ENCODE assay signal across 9 mouse cellular contexts in the genomic region with DNA sequence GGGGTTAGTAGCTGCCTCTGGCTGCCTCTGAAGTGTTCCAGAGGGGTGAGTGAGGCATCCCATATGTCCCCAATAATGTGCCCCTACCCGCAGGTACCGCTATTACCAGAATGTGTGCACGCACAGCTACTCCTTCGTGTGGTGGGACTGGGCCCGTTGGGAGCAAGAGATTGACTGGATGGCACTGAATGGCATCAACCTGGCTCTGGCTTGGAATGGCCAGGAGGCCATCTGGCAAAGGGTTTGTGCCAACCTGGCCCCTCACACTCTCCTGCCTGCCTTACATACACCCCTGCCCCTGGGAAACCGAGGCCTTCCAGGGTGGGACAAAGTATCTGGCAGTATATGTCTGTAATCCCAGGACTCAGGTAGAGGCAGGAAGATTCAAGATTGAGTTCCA. TPM values are rescaled to one million over a fixed set of nuclear protein-coding genes. Genes with fewer than 3 reads are reported as not detected.
DNase-seq lines count a peak whose midpoint lies in the region; ATAC-seq and TF ChIP-seq lines count a peak whose summit lies in the region.
"Had no signal": no experiment of that assay in that cellular context is flagged by ENCODE, and none has a peak within 500 bp of the region (broad histone marks: within the 10 kb centered on the region; RNA-seq: fewer than 3 reads in every experiment).

No protein-coding gene starts in this region.

- no peak for DNase-seq in heart, postnatal 0 days (ENCODE audit: low spot score)
- DNase-seq in heart, postnatal 14 days = no peak
- no peak for DNase-seq in frontal cortex, postnatal 10 days (ENCODE audit: low spot score in 2 of 2)
- no peak for DNase-seq in layer of hippocampus, postnatal 10 days (ENCODE audit: low spot score in 2 of 2)
- DNase-seq in heart, postnatal 36 days = no peak
- DNase-seq: adrenal gland, postnatal 36 days had no signal

- intact Hi-C loops in heart, postnatal 14 days (cut with DNase I) = no loop called here
- intact Hi-C loops in heart, postnatal 36 days (cut with DNase I) = loop anchor here (1.0 kb wide), 1 partner anchor 10 kb away; no protein-coding TSS in a partner anchor

- peaks cover 7% of the 10 kb centered on the region for H3K4me1 ChIP-seq in heart, postnatal 0 days (ENCODE audit: control insufficient read depth, insufficient read depth)
- peaks cover 13% of the 10 kb centered on the region for H3K4me1 ChIP-seq in bone marrow macrophage, adult 2 months (ENCODE audit: control insufficient read depth, insufficient read depth, low read length)
- H3K4me1 ChIP-seq in forebrain, embryonic 12.5 days = peaks cover 19% of the 10 kb centered on the region
- peaks cover 30% of the 10 kb centered on the region for H3K4me1 ChIP-seq in liver, embryonic 15.5 days (replicated peaks)

- H3K27me3 ChIP-seq in heart, postnatal 0 days (ENCODE audit: control insufficient read depth, insufficient read depth, low read length) = no peaks in the 10 kb centered on the region
- peaks cover 20% of the 10 kb centered on the region for H3K27me3 ChIP-seq in forebrain, embryonic 12.5 days
- H3K27me3 ChIP-seq in liver, embryonic 15.5 days = peaks cover 66% of the 10 kb centered on the region

- TF ChIP-seq POLR2A in bone marrow macrophage, adult 2 months (IDR thresholded peaks at IDR 0.05; ENCODE audit: borderline replicate concordance, low read depth, low read length) = no peak

- peak overlapping the region; percentile 99; the same call in 1 of the 2 replicates for H3K4me2 ChIP-seq in heart, postnatal 0 days (ENCODE audit: low read depth, low read length)
- peak overlapping the region; percentile 96; the same call in 1 of the 2 replicates for H3K4me2 ChIP-seq in forebrain, embryonic 12.5 days
- peak overlapping the region; percentile 94 for H3K4me2 ChIP-seq in liver, embryonic 15.5 days

- no peak for ATAC-seq in heart, postnatal 0 days (ENCODE audit: insufficient read depth, low read depth)
- no peak for ATAC-seq in forebrain, embryonic 12.5 days (ENCODE audit: low FRiP score)
- no peak for ATAC-seq in liver, embryonic 15.5 days (ENCODE audit: insufficient read depth)

- H3K27ac ChIP-seq in heart, postnatal 0 days (ENCODE audit: low read depth) = no peak overlapping the region
- H3K27ac ChIP-seq in bone marrow macrophage, adult 2 months (ENCODE audit: insufficient read depth, low read depth, low read length) = 0 out of 2 replicates have a peak overlapping the region, but pooled peaks have one; percentile 73
- H3K27ac ChIP-seq in forebrain, embryonic 12.5 days = no peak overlapping the region
- no peak overlapping the region for H3K27ac ChIP-seq in liver, embryonic 15.5 days (replicated peaks)

- TF ChIP-seq EP300 in heart, postnatal 0 days (IDR thresholded peaks at IDR 0.05; ENCODE audit: low read depth) = no peak

- H3K9ac ChIP-seq in heart, postnatal 0 days (replicated peaks; ENCODE audit: low read depth, low read length) = no peak overlapping the region
- 0 out of 2 replicates have a peak overlapping the region, but pooled peaks have one; percentile 73 for H3K9ac ChIP-seq in forebrain, embryonic 12.5 days
- H3K9ac ChIP-seq in liver, embryonic 15.5 days = no peak overlapping the region

- peak overlapping the region; percentile 69; the same call in 1 of the 2 replicates for H3K4me3 ChIP-seq in heart, postnatal 0 days (ENCODE audit: low read depth, low read length)
- peak overlapping the region; percentile 81 for H3K4me3 ChIP-seq in bone marrow macrophage, adult 2 months (ENCODE audit: insufficient read depth, low read length)
- H3K4me3 ChIP-seq in forebrain, embryonic 12.5 days (replicated peaks) = peak overlapping the region; percentile 73; the same call in 1 of the 2 replicates
- peak overlapping the region; percentile 78; the same call in 1 of the 2 replicates for H3K4me3 ChIP-seq in liver, embryonic 15.5 days (replicated peaks)

- H3K36me3 ChIP-seq in heart, postnatal 0 days (replicated peaks; ENCODE audit: control insufficient read depth, insufficient read depth, low read length) = no peaks in the 10 kb centered on the region
- H3K36me3 ChIP-seq in forebrain, embryonic 12.5 days (replicated peaks) = no peaks in the 10 kb centered on the region
- H3K36me3 ChIP-seq in liver, embryonic 15.5 days (replicated peaks) = no peaks in the 10 kb centered on the region

- 69% methylated on average over 6 of the region's 6 CpGs for WGBS in heart, postnatal 0 days
- 76% methylated on average over 6 of the region's 6 CpGs for WGBS in forebrain, embryonic 12.5 days
- WGBS in liver, embryonic 15.5 days (ENCODE audit: insufficient replicate concordance) = 61% methylated on average over 6 of the region's 6 CpGs

- TF ChIP-seq CTCF in heart, postnatal 0 days (IDR thresholded peaks at IDR 0.05; ENCODE audit: low read depth) = no peak
- no peak for TF ChIP-seq CTCF in bone marrow macrophage, adult 2 months (IDR thresholded peaks at IDR 0.05; ENCODE audit: low read depth, low read length)

- no peaks in the 10 kb centered on the region for H3K9me3 ChIP-seq in heart, postnatal 0 days (replicated peaks; ENCODE audit: control insufficient read depth, low read length)
- H3K9me3 ChIP-seq in forebrain, embryonic 12.5 days = no peaks in the 10 kb centered on the region
- no peaks in the 10 kb centered on the region for H3K9me3 ChIP-seq in liver, embryonic 15.5 days (replicated peaks)

RNA-seq across cellular contexts. Expression of a gene that starts 1.2 kb away (rescaled TPM):
- total RNA-seq in heart, postnatal 0 days (2014; rRNA removed; ENCODE audit: low replicate concordance) = 15.8 and 20.2 TPM in 2 replicates
- polyA plus RNA-seq in heart, postnatal 0 days (2015; fragmentation: Nextera tagmentation; extraction: Ambion mirVana) = 10.3 and 12.0 TPM in 2 replicates
- 10 to 100 TPM in 1 of 2 experiments, 1 to 10 TPM in 1; 7.2 to 10.1 TPM for total RNA-seq in heart, postnatal 14 days (2021)
- polyA plus RNA-seq in bone marrow macrophage, adult 2 months (2012; ENCODE audit: insufficient read depth, insufficient read length, missing spikeins) = 59.5 and 64.3 TPM in 2 replicates
- 7.8 and 8.7 TPM in 2 replicates for polyA plus RNA-seq in forebrain, embryonic 12.5 days (2016; fragmentation: Nextera tagmentation; extraction: Ambion mirVana)
- 7.1 and 7.5 TPM in 2 replicates for polyA plus RNA-seq in liver, embryonic 15.5 days (2015; fragmentation: Nextera tagmentation; extraction: Ambion mirVana)
- 1 to 10 TPM; 8.6 to 9.9 TPM for total RNA-seq in layer of hippocampus, postnatal 10 days (2021)
- total RNA-seq in heart, postnatal 36 days (2021) = 10 to 100 TPM in 1 of 2 experiments, 1 to 10 TPM in 1; 9.1 to 10.1 TPM

RNA-seq across cellular contexts. Expression of a gene that starts 7.2 kb away (rescaled TPM):
- total RNA-seq in heart, postnatal 0 days (2014; rRNA removed; ENCODE audit: low replicate concordance) = not detected in 2 replicates
- 0.08 TPM in 1 of 2 replicates, not detected in the other for polyA plus RNA-seq in heart, postnatal 0 days (2015; fragmentation: Nextera tagmentation; extraction: Ambion mirVana)
- total RNA-seq in heart, postnatal 14 days (2021) = under 1 TPM; 0.32 to 0.41 TPM
- polyA plus RNA-seq in bone marrow macrophage, adult 2 months (2012; ENCODE audit: insufficient read depth, insufficient read length, missing spikeins) = 0.60 TPM in 1 of 2 replicates, not detected in the other
- 0.19 and 0.33 TPM in 2 replicates for polyA plus RNA-seq in forebrain, embryonic 12.5 days (2016; fragmentation: Nextera tagmentation; extraction: Ambion mirVana)
- 0.29 and 0.39 TPM in 2 replicates for polyA plus RNA-seq in liver, embryonic 15.5 days (2015; fragmentation: Nextera tagmentation; extraction: Ambion mirVana)
- under 1 TPM; 0.33 to 0.37 TPM for total RNA-seq in layer of hippocampus, postnatal 10 days (2021)
- under 1 TPM; 0.46 to 0.58 TPM for total RNA-seq in heart, postnatal 36 days (2021)

RNA-seq across cellular contexts. Expression of a gene that starts 11.4 kb away (rescaled TPM):
- total RNA-seq in heart, postnatal 0 days (2014; rRNA removed; ENCODE audit: low replicate concordance) = 44.6 and 64.1 TPM in 2 replicates
- 26.8 and 26.9 TPM in 2 replicates for polyA plus RNA-seq in heart, postnatal 0 days (2015; fragmentation: Nextera tagmentation; extraction: Ambion mirVana)
- total RNA-seq in heart, postnatal 14 days (2021) = 10 to 100 TPM; 16.8 to 21.4 TPM
- polyA plus RNA-seq in bone marrow macrophage, adult 2 months (2012; ENCODE audit: insufficient read depth, insufficient read length, missing spikeins) = 16.5 and 19.6 TPM in 2 replicates
- 50.7 and 50.9 TPM in 2 replicates for polyA plus RNA-seq in forebrain, embryonic 12.5 days (2016; fragmentation: Nextera tagmentation; extraction: Ambion mirVana)
- polyA plus RNA-seq in liver, embryonic 15.5 days (2015; fragmentation: Nextera tagmentation; extraction: Ambion mirVana) = 18.9 and 22.9 TPM in 2 replicates
- 10 to 100 TPM; 32.9 to 37.7 TPM for total RNA-seq in layer of hippocampus, postnatal 10 days (2021)
- total RNA-seq in heart, postnatal 36 days (2021) = 10 to 100 TPM; 17.2 to 18.8 TPM

RNA-seq across cellular contexts. Expression of a gene that starts 16.1 kb away (rescaled TPM):
- total RNA-seq in heart, postnatal 0 days (2014; rRNA removed; ENCODE audit: low replicate concordance) = 21.8 and 46.6 TPM in 2 replicates
- polyA plus RNA-seq in heart, postnatal 0 days (2015; fragmentation: Nextera tagmentation; extraction: Ambion mirVana) = 26.7 and 29.0 TPM in 2 replicates
- 10 to 100 TPM; 17.4 to 17.6 TPM for total RNA-seq in heart, postnatal 14 days (2021)
- 53.8 and 67.3 TPM in 2 replicates for polyA plus RNA-seq in bone marrow macrophage, adult 2 months (2012; ENCODE audit: insufficient read depth, insufficient read length, missing spikeins)
- polyA plus RNA-seq in forebrain, embryonic 12.5 days (2016; fragmentation: Nextera tagmentation; extraction: Ambion mirVana) = 47.6 and 52.6 TPM in 2 replicates
- polyA plus RNA-seq in liver, embryonic 15.5 days (2015; fragmentation: Nextera tagmentation; extraction: Ambion mirVana) = 24.2 and 26.7 TPM in 2 replicates
- total RNA-seq in layer of hippocampus, postnatal 10 days (2021) = 10 to 100 TPM; 39.2 to 50.3 TPM
- total RNA-seq in heart, postnatal 36 days (2021) = 10 to 100 TPM; 18.8 to 23.1 TPM

RNA-seq across cellular contexts. Expression of a gene that starts 24.2 kb away (rescaled TPM):
- 1.2 and 7.3 TPM in 2 replicates for total RNA-seq in heart, postnatal 0 days (2014; rRNA removed; ENCODE audit: low replicate concordance)
- 10.3 and 12.0 TPM in 2 replicates for polyA plus RNA-seq in heart, postnatal 0 days (2015; fragmentation: Nextera tagmentation; extraction: Ambion mirVana)
- total RNA-seq in heart, postnatal 14 days (2021) = 1 to 10 TPM; 2.0 to 2.2 TPM
- polyA plus RNA-seq in bone marrow macrophage, adult 2 months (2012; ENCODE audit: insufficient read depth, insufficient read length, missing spikeins) = 4.1 and 4.8 TPM in 2 replicates
- polyA plus RNA-seq in forebrain, embryonic 12.5 days (2016; fragmentation: Nextera tagmentation; extraction: Ambion mirVana) = 59.0 and 62.1 TPM in 2 replicates
- 15.2 and 15.4 TPM in 2 replicates for polyA plus RNA-seq in liver, embryonic 15.5 days (2015; fragmentation: Nextera tagmentation; extraction: Ambion mirVana)
- 1 to 10 TPM; 5.8 to 7.0 TPM for total RNA-seq in layer of hippocampus, postnatal 10 days (2021)
- 1 to 10 TPM; 1.9 to 4.1 TPM for total RNA-seq in heart, postnatal 36 days (2021)
